ENCODE assay signal across 24 mouse cellular contexts in the genomic region with DNA sequence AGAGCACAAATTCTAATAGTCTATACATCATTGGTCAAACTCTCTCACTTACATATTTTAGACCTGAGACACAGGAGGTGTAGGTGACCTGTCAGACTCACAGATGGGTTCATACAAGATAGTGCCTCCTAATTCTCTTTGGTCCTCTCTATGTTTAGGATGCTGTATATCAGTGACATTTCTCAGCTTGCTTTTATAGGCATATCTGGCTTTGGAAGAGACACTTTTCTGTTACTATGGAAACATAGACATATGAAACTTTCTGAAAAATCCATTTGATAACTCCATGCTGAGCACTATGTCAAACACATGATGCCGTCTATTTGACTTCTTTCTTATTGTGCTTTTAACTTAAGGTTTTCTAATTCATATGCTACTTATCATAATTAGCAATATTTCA. TPM values are rescaled to one million over a fixed set of nuclear protein-coding genes. Genes with fewer than 3 reads are reported as not detected.
"Had no signal": no experiment of that assay in that cellular context is flagged by ENCODE, and none has a peak within 500 bp of the region (broad histone marks: within the 10 kb centered on the region; RNA-seq: fewer than 3 reads in every experiment).

No protein-coding gene starts in this region.

- H3K9me3 ChIP-seq: neural tube, embryonic 13.5 days; neural tube, embryonic 15.5 days; stomach, embryonic 15.5 days had no signal

- H3K4me1 ChIP-seq: neural tube, embryonic 13.5 days; neural tube, embryonic 15.5 days; stomach, embryonic 15.5 days had no signal

- H3K36me3 ChIP-seq: neural tube, embryonic 13.5 days; neural tube, embryonic 15.5 days; stomach, embryonic 15.5 days had no signal

- H3K4me3 ChIP-seq: neural tube, embryonic 13.5 days; neural tube, embryonic 15.5 days; stomach, embryonic 15.5 days had no signal

- H3K4me2 ChIP-seq: neural tube, embryonic 13.5 days; neural tube, embryonic 15.5 days; stomach, embryonic 15.5 days had no signal

- H3K27me3 ChIP-seq: neural tube, embryonic 13.5 days; neural tube, embryonic 15.5 days; stomach, embryonic 15.5 days had no signal

- DNase-seq: retina, postnatal 1 day; right cerebral cortex, adult 18-20 months; right cerebral cortex, postnatal 14 days; right cerebral cortex, postnatal 25 days; right cerebral cortex, postnatal 4 days; spleen, adult 18-20 months; thymus, adult 18-20 months; thymus, adult 2 months; thymus, postnatal 14 days; thymus, postnatal 25 days; thymus, postnatal 36 days; thymus, postnatal 4 days had no signal

- H3K27ac ChIP-seq: neural tube, embryonic 13.5 days; neural tube, embryonic 15.5 days; stomach, embryonic 15.5 days; stomach, postnatal 0 days had no signal

- H3K9ac ChIP-seq: neural tube, embryonic 13.5 days; neural tube, embryonic 15.5 days; stomach, embryonic 15.5 days had no signal

RNA-seq across cellular contexts. Expression of gene Toporsl, which starts 32.2 kb away (rescaled TPM):
- total RNA-seq: neutrophil, adult 5-6 weeks had no signal
- polyA plus RNA-seq: neural tube, embryonic 13.5 days; neural tube, embryonic 14.5 days; neural tube, embryonic 15.5 days; small intestine, adult 2 months; spleen, adult 2 months; stomach, embryonic 14.5 days; stomach, embryonic 15.5 days; stomach, embryonic 16.5 days; stomach, postnatal 0 days; thymus, adult 2 months; thymus, postnatal 0 days; urinary bladder, adult 2 months had no signal
